Mouse (Mus musculus): Measurements from ENCODE around the gene Sytl2. TPM values are rescaled to one million over a fixed set of nuclear protein-coding genes. Genes with fewer than 3 reads are reported as not detected.
A peak's percentile ranks its signal among the peaks of the same experiment; 100 is the strongest.

Sytl2 gene
- total RNA-seq, 2 experiments from 2014 or later = 15.5 to 15.9 TPM

- DNase-seq = no peak
These were observed 70.8 kb downstream of the Sytl2 start for GRCm38 (mm10) chr7:90372804-90373203.

GRCm38 (mm10) chr7:90384411-90384810 lies 82.4 kb downstream of the Sytl2 start:
- no peak for DNase-seq

GRCm38 (mm10) chr7:90386885-90387459 lies 84.9 kb downstream of the Sytl2 start:
- peak; percentile 39 for DNase-seq

GRCm38 (mm10) chr7:90389765-90390164 lies 87.7 kb downstream of the Sytl2 start:
- DNase-seq = no peak

GRCm38 (mm10) chr7:90395073-90395472 lies 93.0 kb downstream of the Sytl2 start:
- no peak for DNase-seq

GRCm38 (mm10) chr7:90395928-90396327 lies 93.9 kb downstream of the Sytl2 start:
- no peak for DNase-seq

GRCm38 (mm10) chr7:90409934-90410333 lies 107.9 kb downstream of the Sytl2 start:
- peak; percentile 81 for DNase-seq

GRCm38 (mm10) chr7:90426020-90427001 lies 124.3 kb downstream of the Sytl2 start, which contains the start of gene Ccdc89:
Gene Ccdc89 (plus strand): TSS chr7:90426577.
- peak; percentile 83 for DNase-seq

GRCm38 (mm10) chr7:90427006-90427405 lies 125.0 kb downstream of the Sytl2 start:
- DNase-seq = peak; percentile 22

- DNase-seq = no peak
These were observed 130.2 kb downstream of the Sytl2 start for GRCm38 (mm10) chr7:90432221-90432620.

GRCm38 (mm10) chr7:90440044-90440443 lies 138.0 kb downstream of the Sytl2 start:
- no peak for DNase-seq

GRCm38 (mm10) chr7:90442070-90442469 lies 140.0 kb downstream of the Sytl2 start:
- DNase-seq = no peak

GRCm38 (mm10) chr7:90442518-90443080 lies 140.5 kb downstream of the Sytl2 start, which contains the start of gene Crebzf:
Gene Crebzf (plus strand): TSS chr7:90442729.
- peak; percentile 97 for DNase-seq

- peak; percentile 79 for DNase-seq
These were observed 141.3 kb downstream of the Sytl2 start for GRCm38 (mm10) chr7:90443101-90444091.

- no peak for DNase-seq
These were observed 142.2 kb downstream of the Sytl2 start for GRCm38 (mm10) chr7:90444206-90444605.

GRCm38 (mm10) chr7:90456149-90456844 lies 154.2 kb downstream of the Sytl2 start:
- DNase-seq = no peak

GRCm38 (mm10) chr7:90456845-90457468 lies 154.9 kb downstream of the Sytl2 start, which contains the start of gene Tmem126a:
Gene Tmem126a (minus strand): TSS chr7:90457229.
- peak; percentile 87 for DNase-seq

- no peak for DNase-seq
These were observed 155.5 kb downstream of the Sytl2 start for GRCm38 (mm10) chr7:90457517-90457916.

All from heart, postnatal 4 days (tissue).